Mouse (Mus musculus): Measurements from ENCODE around the gene Tmprss6. TPM values are rescaled to one million over a fixed set of nuclear protein-coding genes. Genes with fewer than 3 reads are reported as not detected.

Gene Tmprss6
- total RNA-seq, 2 experiments from 2014 or later = 1.4 TPM; not detected in 1

GRCm38 (mm10) chr15:78451201-78451600 is 17.2 kb downstream of the Tmprss6 start:
- intact Hi-C loops (cut with DNase I) = loop anchor here (5.0 kb wide), 1 partner anchor 61 kb away; no protein-coding TSS in a partner anchor
- no peak for DNase-seq (ENCODE audit: low spot score in 2 of 2)

- DNase-seq (ENCODE audit: low spot score in 2 of 2) = no peak
- intact Hi-C loops (cut with DNase I) = loop anchor here (5.0 kb wide), 1 partner anchor 62 kb away; no protein-coding TSS in a partner anchor
Measured at GRCm38 (mm10) chr15:78450419-78450768, 18.0 kb downstream of the Tmprss6 start.

- DNase-seq (ENCODE audit: low spot score in 2 of 2) = peak in 1 of 2 experiments; percentile 83
- intact Hi-C loops (cut with DNase I) = loop anchor here (2.0 to 5.0 kb wide), 3 partner anchors 62 to 97 kb away; partner anchors contain the start of gene C1qtnf6
Measured at GRCm38 (mm10) chr15:78449694-78450418, 18.6 kb downstream of the Tmprss6 start.

- intact Hi-C loops (cut with DNase I) = loop anchor here (2.0 to 5.0 kb wide), 2 partner anchors 83 to 98 kb away; partner anchors contain the start of gene C1qtnf6
- no peak for DNase-seq (ENCODE audit: low spot score in 2 of 2)
Measured at GRCm38 (mm10) chr15:78449131-78449530, 19.3 kb downstream of the Tmprss6 start.

GRCm38 (mm10) chr15:78447746-78448535 is 20.5 kb downstream of the Tmprss6 start:
- intact Hi-C loops (cut with DNase I) = loop anchor here (2.0 to 5.0 kb wide), 3 partner anchors 84 to 135 kb away; partner anchors contain the start of gene C1qtnf6
- DNase-seq (ENCODE audit: low spot score in 2 of 2) = peak; percentile 93 to 94

GRCm38 (mm10) chr15:78447121-78447520 is 21.3 kb downstream of the Tmprss6 start:
- DNase-seq (ENCODE audit: low spot score in 2 of 2) = no peak
- intact Hi-C loops (cut with DNase I) = loop anchor here (2.0 to 5.0 kb wide), 2 partner anchors 85 to 136 kb away; partner anchors contain the start of gene C1qtnf6

GRCm38 (mm10) chr15:78443857-78444256 is 24.6 kb downstream of the Tmprss6 start:
- DNase-seq (ENCODE audit: low spot score in 2 of 2) = no peak
- intact Hi-C loops (cut with DNase I) = no loop called here

GRCm38 (mm10) chr15:78442231-78442630 is 26.2 kb downstream of the Tmprss6 start:
- intact Hi-C loops (cut with DNase I) = no loop called here
- DNase-seq (ENCODE audit: low spot score in 2 of 2) = no peak

- DNase-seq (ENCODE audit: low spot score in 2 of 2) = no peak
- intact Hi-C loops (cut with DNase I) = loop anchor here (5.0 to 10.0 kb wide), 2 partner anchors 273 to 464 kb away; partner anchors contain the start of gene Eif3d
Measured at GRCm38 (mm10) chr15:78438973-78439372, 29.5 kb downstream of the Tmprss6 start.

GRCm38 (mm10) chr15:78438505-78438904 is 29.9 kb downstream of the Tmprss6 start:
- peak in 1 of 2 experiments; percentile 6 for DNase-seq (ENCODE audit: low spot score in 2 of 2)
- intact Hi-C loops (cut with DNase I) = loop anchor here (5.0 to 10.0 kb wide), 2 partner anchors 274 to 464 kb away; partner anchors contain the start of gene Eif3d

- intact Hi-C loops (cut with DNase I) = loop anchor here (5.0 to 10.0 kb wide), 2 partner anchors 274 to 463 kb away; partner anchors contain the start of gene Eif3d
- no peak for DNase-seq (ENCODE audit: low spot score in 2 of 2)
Measured at GRCm38 (mm10) chr15:78438018-78438394, 30.4 kb downstream of the Tmprss6 start.

GRCm38 (mm10) chr15:78437237-78438017 is 31.0 kb downstream of the Tmprss6 start:
- intact Hi-C loops (cut with DNase I) = loop anchor here (1.0 to 10.0 kb wide), 3 partner anchors 107 to 463 kb away; partner anchors contain the start of genes Eif3d and Sstr3
- DNase-seq (ENCODE audit: low spot score in 2 of 2) = peak; percentile 63 to 86

GRCm38 (mm10) chr15:78436380-78437192 is 31.8 kb downstream of the Tmprss6 start:
- peak; percentile 88 to 93 for DNase-seq (ENCODE audit: low spot score in 2 of 2)
- intact Hi-C loops (cut with DNase I) = loop anchor here (1.0 to 10.0 kb wide), 3 partner anchors 108 to 462 kb away; partner anchors contain the start of genes Eif3d and Sstr3

- intact Hi-C loops (cut with DNase I) = loop anchor here (5.0 to 10.0 kb wide), 2 partner anchors 277 to 461 kb away; partner anchors contain the start of gene Eif3d
- no peak for DNase-seq (ENCODE audit: low spot score in 2 of 2)
Measured at GRCm38 (mm10) chr15:78435681-78436080, 32.8 kb downstream of the Tmprss6 start.

GRCm38 (mm10) chr15:78434896-78435520 is 33.4 kb downstream of the Tmprss6 start:
- DNase-seq (ENCODE audit: low spot score in 2 of 2) = peak; percentile 54 to 72
- intact Hi-C loops (cut with DNase I) = loop anchor here (5.0 to 10.0 kb wide), 3 partner anchors 258 to 460 kb away; partner anchors contain the start of gene Eif3d

- no peak for DNase-seq (ENCODE audit: low spot score in 2 of 2)
- intact Hi-C loops (cut with DNase I) = loop anchor here (5.0 to 10.0 kb wide), 2 partner anchors 254 to 457 kb away; partner anchors contain the start of gene Eif3d
Measured at GRCm38 (mm10) chr15:78431541-78432121, 36.8 kb downstream of the Tmprss6 start.

- intact Hi-C loops (cut with DNase I) = loop anchor here (5.0 to 10.0 kb wide), 2 partner anchors 254 to 456 kb away; partner anchors contain the start of gene Eif3d
- DNase-seq (ENCODE audit: low spot score in 2 of 2) = no peak
Measured at GRCm38 (mm10) chr15:78430874-78431273, 37.6 kb downstream of the Tmprss6 start.
